Mouse (Mus musculus) CH12.LX (cell line): ENCODE measurements around the gene Letm1.

Experiments used
- CHD2 ChIP-seq: IDR thresholded peaks from 2 replicates; pipeline ENCODE4 v1.6.1; 2011; ENCODE audit warnings: low read length, improper control_type of control experiment
- CTCF ChIP-seq, 2 experiments: IDR thresholded peaks in 1 of 2; conservative IDR thresholded peaks in 1 of 2; 2 replicates each; pipeline ENCODE4 v1.5.1; 2011 to 2012; ENCODE audit warnings: low read depth in 2 of 2, low read length in 2 of 2, improper control_type of control experiment in 1 of 2, inconsistent platforms in 1 of 2, mild to moderate bottlenecking in 1 of 2, moderate library complexity in 1 of 2
- E2F4 ChIP-seq: IDR thresholded peaks from 2 replicates; pipeline ENCODE4 v1.6.1; 2011; ENCODE audit warnings: low read depth, low read length, improper control_type of control experiment; ENCODE audit not compliant: insufficient replicate concordance
- MAZ ChIP-seq: IDR thresholded peaks from 2 replicates; pipeline ENCODE4 v1.6.1; 2012; ENCODE audit warnings: low read depth, mild to moderate bottlenecking, inconsistent platforms, low read length, improper control_type of control experiment, moderate library complexity
- POLR2A ChIP-seq: IDR thresholded peaks from 2 replicates; pipeline ENCODE4 v1.6.1; 2011; ENCODE audit warnings: low read depth, mild to moderate bottlenecking, improper control_type of control experiment, low read length
- USF1 ChIP-seq: IDR thresholded peaks from 2 replicates; pipeline ENCODE4 v1.6.1; 2014; ENCODE audit warnings: low read depth, mild to moderate bottlenecking, inconsistent platforms, low read length, improper control_type of control experiment
- ZNF384 ChIP-seq: IDR thresholded peaks from 2 replicates; pipeline ENCODE4 v1.6.1; 2012; ENCODE audit warnings: low read depth, low read length, improper control_type of control experiment, inconsistent platforms

DNA sequence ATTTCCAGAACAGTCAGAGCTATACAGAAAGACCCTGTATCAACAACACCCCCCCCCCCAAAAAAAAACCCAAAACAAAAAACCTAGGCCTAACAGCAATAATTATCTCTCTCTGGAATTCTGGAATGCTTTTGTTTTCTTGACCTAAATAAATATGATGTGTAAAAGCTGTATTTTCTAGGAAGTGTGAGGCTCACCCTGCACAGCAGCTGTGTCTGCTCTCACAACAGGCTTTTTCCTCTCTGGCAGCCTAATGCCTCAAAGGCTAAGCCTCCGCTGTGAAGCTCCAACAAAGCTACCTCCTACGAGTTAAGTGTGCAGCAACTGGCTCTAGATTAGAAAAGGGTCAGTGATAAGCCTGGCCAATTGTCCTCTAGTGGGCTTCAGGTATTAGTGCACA is 73.6 kb downstream of the Letm1 start:
- TF ChIP-seq CTCF (conservative IDR thresholded peaks at IDR 0.05 in 1 of 2, IDR thresholded peaks at IDR 0.05 in 1 of 2; ENCODE audit: low read depth in 2 of 2, low read length in 2 of 2), result no peak
- no peak for TF ChIP-seq E2F4
- TF ChIP-seq ZNF384, result no peak
- no peak for TF ChIP-seq POLR2A
- TF ChIP-seq CHD2, result no peak
- no peak for TF ChIP-seq MAZ
- no peak for TF ChIP-seq USF1
